Mouse (Mus musculus) hindbrain, embryonic 11.5 days (tissue): ENCODE results near the gene Btg2. TPM values are rescaled to one million over a fixed set of nuclear protein-coding genes. Genes with fewer than 3 reads are reported as not detected.

Experiments
- ATAC-seq: fragments of 200-750 bp; cut with Nextera tagmentation; 2 replicates; pipeline ENCODE4 v1.8.0; 2017; ENCODE audit warnings: mild to moderate bottlenecking, moderate TSS enrichment, moderate library complexity; ENCODE audit not compliant: low FRiP score
- DNase-seq: peaks from one replicate; pipeline ENCODE4 v3.0.0-alpha.2; 2015; ENCODE audit warnings: low spot score
- H3K27ac ChIP-seq: fragments of 300-500 bp; sonication (generic); 2 replicates; pipeline ENCODE4 v1.5.1; 2014; ENCODE audit warnings: mild to moderate bottlenecking, low read depth, low read length
- H3K27me3 ChIP-seq: fragments of 300-500 bp; sonication (generic); 2 replicates; pipeline ENCODE4 v1.6.1; 2014; ENCODE audit warnings: mild to moderate bottlenecking, low read length, moderate library complexity, mixed read lengths; ENCODE audit not compliant: control insufficient read depth, insufficient read depth
- H3K36me3 ChIP-seq: fragments of 300-500 bp; sonication (generic); 2 replicates; pipeline ENCODE4 v1.6.1; 2014; ENCODE audit warnings: mild to moderate bottlenecking, low read length, moderate library complexity, mixed read lengths; ENCODE audit not compliant: control insufficient read depth, insufficient read depth
- H3K4me1 ChIP-seq: fragments of 300-500 bp; sonication (generic); replicated peaks from 2 replicates; pipeline ENCODE4 v1.6.1; 2014; ENCODE audit warnings: low read length, mixed read lengths; ENCODE audit not compliant: control insufficient read depth, insufficient read depth
- H3K4me2 ChIP-seq: fragments of 300-500 bp; sonication (generic); replicated peaks from 2 replicates; pipeline ENCODE4 v1.6.1; 2014; ENCODE audit warnings: mild to moderate bottlenecking, low read depth, low read length
- H3K4me3 ChIP-seq: fragments of 300-500 bp; sonication (generic); 2 replicates; pipeline ENCODE4 v1.5.1; 2014; ENCODE audit warnings: low read depth, low read length
- H3K9ac ChIP-seq: fragments of 300-500 bp; sonication (generic); 2 replicates; pipeline ENCODE4 v1.6.1; 2014; ENCODE audit warnings: low read depth, low read length
- H3K9me3 ChIP-seq: fragments of 300-500 bp; sonication (generic); 2 replicates; pipeline ENCODE4 v1.6.1; 2016; ENCODE audit warnings: low read length; ENCODE audit not compliant: control insufficient read depth
- WGBS: fragments of 180-500 bp; shearing (Covaris S2); extraction: QIAGEN DNeasy Blood & Tissue Kit; methylation state at CpG from one replicate; pipeline ENCODE4 v1.1.7; 2014; 5-methylcytosine and 5-hydroxymethylcytosine counted together
- polyA plus RNA-seq: library from polyadenylated mRNA; unstranded; fragments of >200 nt; fragmentation: Nextera tagmentation; extraction: Ambion mirVana; gene quantifications from 2 replicates; pipeline ENCODE4 v1.2.1, GENCODE M21; 2014

Gene Btg2
- polyA plus RNA-seq, 1 experiment from 2014 or later, result 107 TPM

GRCm38 (mm10) chr1:134049542-134049941 is 29.4 kb downstream of the Btg2 start:
- Histone ChIP-seq H3K4me3 (no peak overlapping the region), H3K36me3 (no peaks in the 10 kb centered on the region), H3K4me2 (no peak overlapping the region), H3K9me3 (no peaks in the 10 kb centered on the region), H3K4me1 (no peaks in the 10 kb centered on the region), H3K27me3 (0 out of 2 replicates have a peak, but pooled peaks cover 2% of the 10 kb centered on the region), H3K9ac (no peak overlapping the region), H3K27ac (no peak overlapping the region)
- 73% methylated on average over 6 of the region's 6 CpGs for WGBS
- no peak for DNase-seq
- no peak for ATAC-seq

DNA sequence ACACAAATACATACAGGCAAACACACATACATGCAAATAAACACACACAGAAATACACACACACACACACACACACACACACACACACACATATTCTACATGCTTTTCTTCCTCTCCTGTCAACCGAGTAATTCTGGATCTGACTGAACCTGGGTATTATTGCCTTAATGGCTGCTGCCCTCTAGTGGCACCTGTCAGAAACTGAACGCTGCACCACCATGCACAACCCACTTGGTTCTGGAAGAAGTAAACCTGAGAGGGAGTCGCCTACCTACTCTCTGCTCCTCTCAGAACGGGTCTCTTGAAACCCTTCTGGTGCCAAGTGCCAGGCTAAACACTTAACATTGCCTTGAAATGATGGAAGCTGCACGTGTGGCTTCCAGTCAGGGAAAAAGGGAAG is 30.2 kb downstream of the Btg2 start:
- Histone ChIP-seq H3K9ac (no peak overlapping the region), H3K9me3 (no peaks in the 10 kb centered on the region), H3K4me2 (no peak overlapping the region), H3K4me1 (no peaks in the 10 kb centered on the region), H3K27ac (no peak overlapping the region), H3K36me3 (no peaks in the 10 kb centered on the region), H3K27me3 (0 out of 2 replicates have a peak, but pooled peaks cover 2% of the 10 kb centered on the region), H3K4me3 (no peak overlapping the region)
- 7% methylated on average over 5 of the region's 5 CpGs for WGBS
- DNase-seq (peak; percentile 87), ATAC-seq (peak; percentile 37; the same call in 1 of the 2 replicates)

- DNase-seq (no peak), ATAC-seq (no peak)
- no peaks in the 10 kb centered on the region for H3K36me3 ChIP-seq
- no peak overlapping the region for H3K4me2 ChIP-seq
- H3K4me3 ChIP-seq, result no peak overlapping the region
- H3K9ac ChIP-seq, result no peak overlapping the region
- 0 out of 2 replicates have a peak, but pooled peaks cover 2% of the 10 kb centered on the region for H3K27me3 ChIP-seq
- no peaks in the 10 kb centered on the region for H3K4me1 ChIP-seq
- H3K9me3 ChIP-seq, result no peaks in the 10 kb centered on the region
- WGBS, result 82% methylated on average over 6 of the region's 6 CpGs
- H3K27ac ChIP-seq, result no peak overlapping the region
These were observed 31.5 kb downstream of the Btg2 start for GRCm38 (mm10) chr1:134047431-134047830.

DNA sequence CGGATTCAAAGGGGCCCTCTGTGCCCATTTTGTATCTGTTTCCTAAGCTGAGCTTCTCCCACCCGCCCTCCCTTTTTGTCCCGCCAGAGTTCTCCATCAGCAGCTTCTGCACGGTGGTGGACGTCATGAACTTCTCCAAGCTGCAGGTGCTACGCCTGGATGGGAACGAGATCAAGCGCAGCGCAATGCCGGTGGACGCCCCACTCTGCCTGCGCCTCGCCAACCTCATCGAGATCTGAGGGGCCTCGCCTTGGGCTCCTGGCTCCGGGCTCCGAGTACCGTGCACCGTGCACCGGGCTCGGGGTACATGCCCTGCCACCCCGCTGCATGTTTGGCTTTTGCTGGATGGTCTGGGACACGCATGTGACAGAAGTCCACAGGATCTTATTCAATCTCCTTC is 32.5 kb downstream of the Btg2 start:
- WGBS, result 26% methylated on average over 23 of the region's 23 CpGs
- H3K9ac ChIP-seq, result peak overlapping the region; percentile 35
- H3K9me3 ChIP-seq, result no peaks in the 10 kb centered on the region
- peak overlapping the region; percentile 47 for H3K4me2 ChIP-seq
- H3K4me1 ChIP-seq, result no peaks in the 10 kb centered on the region
- DNase-seq, result no peak
- no peaks in the 10 kb centered on the region for H3K36me3 ChIP-seq
- ATAC-seq, result peak; percentile 50
- 0 out of 2 replicates have a peak overlapping the region, but pooled peaks have one; percentile 2 for H3K4me3 ChIP-seq
- no peak overlapping the region for H3K27ac ChIP-seq
- H3K27me3 ChIP-seq, result 0 out of 2 replicates have a peak, but pooled peaks cover 2% of the 10 kb centered on the region

GRCm38 (mm10) chr1:134045971-134046370 is 32.9 kb downstream of the Btg2 start:
- no peak overlapping the region; the same call in 1 of the 2 replicates for H3K9ac ChIP-seq
- H3K9me3 ChIP-seq, result no peaks in the 10 kb centered on the region
- H3K4me2 ChIP-seq, result peak overlapping the region; percentile 47
- H3K27me3 ChIP-seq, result 0 out of 2 replicates have a peak, but pooled peaks cover 2% of the 10 kb centered on the region
- no peaks in the 10 kb centered on the region for H3K36me3 ChIP-seq
- 11% methylated on average over 7 of the region's 9 CpGs for WGBS
- H3K27ac ChIP-seq, result no peak overlapping the region
- no peaks in the 10 kb centered on the region for H3K4me1 ChIP-seq
- H3K4me3 ChIP-seq, result 0 out of 2 replicates have a peak overlapping the region, but pooled peaks have one; percentile 2
- DNase-seq (peak; percentile 89), ATAC-seq (peak; percentile 76)

DNA sequence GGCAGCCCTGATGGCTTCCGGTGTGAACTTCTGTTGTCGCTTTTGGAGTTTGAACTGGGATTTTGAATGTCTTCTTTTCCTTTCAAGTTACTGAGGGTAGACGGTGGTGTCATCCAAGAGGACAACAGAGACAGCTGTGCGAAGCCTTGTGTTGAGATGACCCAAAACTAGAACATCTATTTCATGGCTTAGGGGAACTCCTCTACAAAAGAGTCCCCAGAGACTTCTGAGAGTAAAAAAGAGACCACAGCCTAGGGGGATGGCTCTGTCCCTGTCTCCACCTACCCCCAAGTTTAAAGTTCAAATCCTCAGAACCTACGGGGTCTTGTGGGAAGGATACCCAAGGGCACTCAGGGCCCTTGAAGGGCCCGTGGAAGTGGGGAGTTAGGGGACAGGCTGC is 34.1 kb downstream of the Btg2 start:
- Histone ChIP-seq H3K4me1 (no peaks in the 10 kb centered on the region), H3K9ac (no peak overlapping the region), H3K4me2 (no peak overlapping the region), H3K36me3 (no peaks in the 10 kb centered on the region), H3K9me3 (no peaks in the 10 kb centered on the region), H3K27ac (no peak overlapping the region), H3K4me3 (no peak overlapping the region), H3K27me3 (0 out of 2 replicates have a peak, but pooled peaks cover 2% of the 10 kb centered on the region)
- no peak for ATAC-seq
- no peak for DNase-seq
- 92% methylated on average over 6 of the region's 6 CpGs for WGBS

GRCm38 (mm10) chr1:134042341-134042740 is 36.6 kb downstream of the Btg2 start:
- H3K27me3 ChIP-seq, result 0 out of 2 replicates have a peak, but pooled peaks cover 2% of the 10 kb centered on the region
- DNase-seq (no peak), ATAC-seq (no peak)
- H3K36me3 ChIP-seq, result no peaks in the 10 kb centered on the region
- WGBS, result 4% methylated on average over 1 of the region's 1 CpGs
- H3K27ac ChIP-seq, result no peak overlapping the region
- H3K4me3 ChIP-seq, result no peak overlapping the region
- no peaks in the 10 kb centered on the region for H3K9me3 ChIP-seq
- no peak overlapping the region for H3K4me2 ChIP-seq
- H3K9ac ChIP-seq, result no peak overlapping the region
- H3K4me1 ChIP-seq, result no peaks in the 10 kb centered on the region

DNA sequence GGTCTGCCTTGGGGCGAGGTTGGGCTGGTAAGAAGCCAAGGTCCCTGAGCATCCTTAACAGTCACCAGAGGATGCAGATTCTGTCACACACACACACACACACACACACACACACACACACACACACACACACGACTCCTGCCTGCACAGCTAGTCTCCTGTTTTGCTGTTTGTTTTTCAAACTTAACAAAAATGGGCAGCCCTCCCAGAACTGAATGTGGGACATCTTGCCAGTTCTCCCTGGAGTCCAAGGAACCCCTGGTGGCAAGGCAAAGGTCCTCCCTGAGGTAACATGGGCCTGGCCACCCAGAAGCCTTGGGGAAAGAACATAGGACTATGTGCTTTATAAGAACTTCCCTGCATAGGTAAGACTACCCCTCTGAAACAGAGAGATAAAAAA is 37.0 kb downstream of the Btg2 start:
- no peak overlapping the region for H3K27ac ChIP-seq
- no peak for ATAC-seq

DNA sequence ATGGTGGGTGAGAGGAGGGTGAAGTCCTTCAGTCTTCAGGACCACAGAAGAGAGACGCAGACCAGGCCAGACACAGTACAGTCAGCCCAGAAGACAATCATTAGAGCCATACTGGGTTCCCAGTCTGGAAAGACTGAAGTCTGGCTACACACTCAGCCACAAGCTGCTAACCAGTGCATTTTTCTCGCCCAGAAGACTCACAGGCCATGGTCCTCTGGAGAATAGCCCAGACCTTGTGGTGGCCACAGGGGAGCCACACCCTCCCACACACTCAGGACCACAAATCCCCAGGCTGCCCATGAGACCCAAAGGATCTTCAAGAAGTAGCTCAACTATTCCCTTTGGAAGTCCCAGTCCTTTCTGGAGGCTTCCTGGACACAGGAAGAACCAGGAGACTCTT is 39.6 kb downstream of the Btg2 start:
- ATAC-seq, result no peak
- Histone ChIP-seq H3K4me2 (no peak overlapping the region), H3K9me3 (no peaks in the 10 kb centered on the region), H3K27me3 (no peaks in the 10 kb centered on the region), H3K27ac (no peak overlapping the region), H3K36me3 (no peaks in the 10 kb centered on the region), H3K4me1 (no peaks in the 10 kb centered on the region), H3K4me3 (no peak overlapping the region), H3K9ac (no peak overlapping the region)
- DNase-seq, result no peak
- 85% methylated on average over 2 of the region's 2 CpGs for WGBS

More for the DNA sequence above, 37.0 kb downstream of the Btg2 start:
- no peak overlapping the region for H3K9ac ChIP-seq
- no peak overlapping the region for H3K4me2 ChIP-seq
- 65% methylated on average over 2 of the region's 2 CpGs for WGBS
- no peak overlapping the region for H3K4me3 ChIP-seq
- H3K9me3 ChIP-seq, result no peaks in the 10 kb centered on the region
- 0 out of 2 replicates have a peak, but pooled peaks cover 2% of the 10 kb centered on the region for H3K27me3 ChIP-seq
- no peaks in the 10 kb centered on the region for H3K36me3 ChIP-seq
- DNase-seq, result no peak
- H3K4me1 ChIP-seq, result no peaks in the 10 kb centered on the region
